Mouse (Mus musculus) E14TG2a.4 (cell line): ENCODE results near the gene Sdccag8.

Experiments
- CTCF ChIP-seq: conservative IDR thresholded peaks from 2 replicates; pipeline ENCODE4 v1.5.1; 2014; ENCODE audit warnings: low read length
- NANOG ChIP-seq: IDR thresholded peaks from 2 replicates; pipeline ENCODE4 v1.6.1; 2014; ENCODE audit warnings: borderline replicate concordance, low read length, mixed read lengths

DNA sequence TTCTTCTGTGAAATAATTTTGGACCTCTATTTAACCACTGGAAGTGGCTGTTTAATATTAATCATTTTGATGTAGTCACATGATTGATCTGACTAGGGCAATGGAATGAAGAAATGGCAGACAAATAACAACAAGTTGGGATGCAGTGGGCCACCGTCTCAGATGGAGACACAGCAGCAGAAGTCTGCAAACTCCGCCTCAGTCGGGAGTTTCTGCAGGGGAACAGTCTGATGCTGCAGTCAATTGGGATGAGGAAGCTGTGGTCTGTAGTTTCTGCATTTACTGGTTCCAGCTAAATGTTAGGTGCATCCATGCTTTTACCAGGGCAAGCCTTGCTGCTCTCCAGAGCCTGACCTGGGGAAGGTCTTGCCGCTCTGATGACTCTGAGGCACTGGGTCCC, 2.3 kb downstream of the Sdccag8 start:
- TF ChIP-seq CTCF (no peak), NANOG (no peak)
